Mouse (Mus musculus): Measurements from ENCODE around the gene Tenm2. TPM values are rescaled to one million over a fixed set of nuclear protein-coding genes. Genes with fewer than 3 reads are reported as not detected.

Gene Tenm2
- polyA plus RNA-seq, 1 experiment from 2014 or later: 0.16 TPM

- no peaks in the 10 kb centered on the region for H3K27me3 ChIP-seq (replicated peaks; ENCODE audit: insufficient read depth, low read length)
- H3K36me3 ChIP-seq (ENCODE audit: insufficient read depth, low read length): no peaks in the 10 kb centered on the region
- no peak for DNase-seq (ENCODE audit: low spot score)
- no peak for ATAC-seq
- H3K27ac ChIP-seq (ENCODE audit: low read length): no peak overlapping the region
- TF ChIP-seq EP300 (IDR thresholded peaks at IDR 0.05) (no peak), CTCF (IDR thresholded peaks at IDR 0.05) (no peak)
- H3K4me1 ChIP-seq (ENCODE audit: insufficient read depth, low read depth, low read length): no peaks in the 10 kb centered on the region
- H3K9ac ChIP-seq (replicated peaks; ENCODE audit: low read depth): no peak overlapping the region
- H3K4me2 ChIP-seq (replicated peaks; ENCODE audit: low read depth, low read length): no peak overlapping the region
- H3K9me3 ChIP-seq (ENCODE audit: low read length): no peaks in the 10 kb centered on the region
- H3K4me3 ChIP-seq (ENCODE audit: low read depth, low read length): no peak overlapping the region
Measured at GRCm38 (mm10) chr11:37118058-37118457, 117.7 kb downstream of the Tenm2 start.

DNA sequence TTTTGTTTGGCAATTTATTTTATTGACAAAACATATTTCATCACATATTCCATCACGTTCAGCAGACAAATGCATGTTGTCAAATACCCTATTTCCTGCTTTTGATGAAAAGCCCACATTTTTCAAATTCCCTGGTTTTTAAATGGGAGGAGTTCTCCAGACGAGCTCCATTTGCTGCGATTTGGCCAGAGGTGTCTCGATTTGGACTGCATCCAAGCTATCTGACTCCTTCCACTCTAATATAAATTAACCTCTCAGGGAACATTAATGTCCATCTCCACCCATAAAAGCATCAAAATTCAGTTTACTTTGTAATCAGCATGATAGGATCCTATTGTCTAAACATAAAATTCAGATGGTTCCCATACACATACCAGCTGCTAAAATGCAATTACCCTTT is 120.6 kb downstream of the Tenm2 start:
- ATAC-seq: no peak
- H3K4me1 ChIP-seq (ENCODE audit: insufficient read depth, low read depth, low read length): no peaks in the 10 kb centered on the region
- TF ChIP-seq EP300 (IDR thresholded peaks at IDR 0.05): no peak
- no peak for TF ChIP-seq CTCF (IDR thresholded peaks at IDR 0.05)
- H3K9me3 ChIP-seq (ENCODE audit: low read length): no peaks in the 10 kb centered on the region
- 21% methylated on average over 4 of the region's 4 CpGs for WGBS
- DNase-seq (ENCODE audit: low spot score): no peak
- no peak overlapping the region for H3K27ac ChIP-seq (ENCODE audit: low read length)
- H3K4me3 ChIP-seq (ENCODE audit: low read depth, low read length): no peak overlapping the region
- H3K9ac ChIP-seq (replicated peaks; ENCODE audit: low read depth): no peak overlapping the region
- H3K4me2 ChIP-seq (replicated peaks; ENCODE audit: low read depth, low read length): no peak overlapping the region
- H3K36me3 ChIP-seq (ENCODE audit: insufficient read depth, low read length): no peaks in the 10 kb centered on the region
- H3K27me3 ChIP-seq (replicated peaks; ENCODE audit: insufficient read depth, low read length): no peaks in the 10 kb centered on the region

- no peak overlapping the region for H3K4me2 ChIP-seq (replicated peaks; ENCODE audit: low read depth, low read length)
- no peaks in the 10 kb centered on the region for H3K27me3 ChIP-seq (replicated peaks; ENCODE audit: insufficient read depth, low read length)
Measured at GRCm38 (mm10) chr11:37107069-37107468, 128.7 kb downstream of the Tenm2 start.

DNA sequence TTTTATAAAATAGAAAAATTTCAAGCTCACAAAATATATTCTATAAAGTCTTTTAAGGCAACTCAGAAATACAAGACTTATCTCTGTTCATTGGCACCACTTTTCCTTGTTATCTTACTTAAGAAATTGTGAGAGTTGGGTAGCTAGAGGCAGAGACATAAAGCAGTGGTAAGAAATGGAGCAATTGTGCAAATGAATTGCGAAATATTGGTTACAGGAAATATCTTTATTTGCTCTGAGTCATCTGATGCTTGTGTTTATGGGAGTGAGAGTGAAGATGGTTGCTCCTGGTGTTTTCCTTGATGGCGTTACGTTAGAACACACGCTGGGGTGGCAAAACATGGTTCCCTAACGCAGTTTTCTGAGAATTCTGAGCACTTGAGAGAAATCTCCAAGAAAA is 156.4 kb downstream of the Tenm2 start:
- Histone ChIP-seq H3K9ac (replicated peaks; ENCODE audit: low read depth) (no peak overlapping the region), H3K36me3 (ENCODE audit: insufficient read depth, low read length) (no peaks in the 10 kb centered on the region), H3K9me3 (ENCODE audit: low read length) (no peaks in the 10 kb centered on the region), H3K27me3 (replicated peaks; ENCODE audit: insufficient read depth, low read length) (no peaks in the 10 kb centered on the region), H3K4me2 (replicated peaks; ENCODE audit: low read depth, low read length) (no peak overlapping the region), H3K27ac (ENCODE audit: low read length) (no peak overlapping the region), H3K4me1 (ENCODE audit: insufficient read depth, low read depth, low read length) (no peaks in the 10 kb centered on the region), H3K4me3 (ENCODE audit: low read depth, low read length) (no peak overlapping the region)
- 85% methylated on average over 5 of the region's 5 CpGs for WGBS
- no peak for ATAC-seq
- TF ChIP-seq EP300 (IDR thresholded peaks at IDR 0.05) (no peak), CTCF (IDR thresholded peaks at IDR 0.05) (no peak)
- no peak for DNase-seq (ENCODE audit: low spot score)

More at GRCm38 (mm10) chr11:37107069-37107468, 128.7 kb downstream of the Tenm2 start:
- WGBS: 70% methylated on average over 2 of the region's 2 CpGs
- DNase-seq (ENCODE audit: low spot score) (no peak), ATAC-seq (no peak)
- H3K4me3 ChIP-seq (ENCODE audit: low read depth, low read length): no peak overlapping the region
- H3K27ac ChIP-seq (ENCODE audit: low read length): no peak overlapping the region
- no peak for TF ChIP-seq EP300 (IDR thresholded peaks at IDR 0.05)
- TF ChIP-seq CTCF (IDR thresholded peaks at IDR 0.05): no peak
- no peaks in the 10 kb centered on the region for H3K4me1 ChIP-seq (ENCODE audit: insufficient read depth, low read depth, low read length)
- H3K36me3 ChIP-seq (ENCODE audit: insufficient read depth, low read length): no peaks in the 10 kb centered on the region
- H3K9ac ChIP-seq (replicated peaks; ENCODE audit: low read depth): no peak overlapping the region
- no peaks in the 10 kb centered on the region for H3K9me3 ChIP-seq (ENCODE audit: low read length)

GRCm38 (mm10) chr11:37076989-37077598 is 158.7 kb downstream of the Tenm2 start:
- H3K4me1 ChIP-seq (ENCODE audit: insufficient read depth, low read depth, low read length): no peaks in the 10 kb centered on the region
- H3K36me3 ChIP-seq (ENCODE audit: insufficient read depth, low read length): no peaks in the 10 kb centered on the region
- TF ChIP-seq CTCF (IDR thresholded peaks at IDR 0.05) (no peak), EP300 (IDR thresholded peaks at IDR 0.05) (no peak)
- 62% methylated on average over 5 of the region's 5 CpGs for WGBS
- H3K4me2 ChIP-seq (replicated peaks; ENCODE audit: low read depth, low read length): no peak overlapping the region
- DNase-seq (ENCODE audit: low spot score): no peak
- H3K9ac ChIP-seq (replicated peaks; ENCODE audit: low read depth): no peak overlapping the region
- no peak for ATAC-seq
- no peaks in the 10 kb centered on the region for H3K9me3 ChIP-seq (ENCODE audit: low read length)
- H3K4me3 ChIP-seq (ENCODE audit: low read depth, low read length): no peak overlapping the region
- H3K27ac ChIP-seq (ENCODE audit: low read length): no peak overlapping the region
- no peaks in the 10 kb centered on the region for H3K27me3 ChIP-seq (replicated peaks; ENCODE audit: insufficient read depth, low read length)

DNA sequence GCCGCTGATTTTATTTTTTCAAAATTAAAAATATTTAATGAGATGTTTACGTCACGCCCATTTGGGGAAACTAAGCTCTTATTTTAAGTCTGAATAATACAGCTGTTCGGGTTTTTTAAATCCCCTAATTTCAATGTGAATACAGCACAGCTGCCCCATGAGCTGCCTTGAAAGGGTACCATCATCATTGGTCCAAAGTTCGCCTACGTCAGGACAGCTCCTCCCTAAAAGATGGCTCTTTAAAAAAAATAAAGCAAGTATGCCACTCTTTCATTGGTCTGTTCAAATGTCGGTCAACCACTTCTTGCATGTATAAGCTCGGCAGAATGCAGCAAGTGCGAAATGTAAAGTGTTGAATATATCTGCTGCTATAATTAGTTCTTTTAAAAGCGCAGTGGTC is 160.4 kb downstream of the Tenm2 start:
- Histone ChIP-seq H3K4me3 (ENCODE audit: low read depth, low read length) (no peak overlapping the region), H3K4me1 (ENCODE audit: insufficient read depth, low read depth, low read length) (no peaks in the 10 kb centered on the region), H3K9ac (replicated peaks; ENCODE audit: low read depth) (no peak overlapping the region), H3K9me3 (ENCODE audit: low read length) (no peaks in the 10 kb centered on the region), H3K27me3 (replicated peaks; ENCODE audit: insufficient read depth, low read length) (no peaks in the 10 kb centered on the region), H3K36me3 (ENCODE audit: insufficient read depth, low read length) (no peaks in the 10 kb centered on the region), H3K4me2 (replicated peaks; ENCODE audit: low read depth, low read length) (no peak overlapping the region), H3K27ac (ENCODE audit: low read length) (no peak overlapping the region)
- ATAC-seq (no peak), DNase-seq (ENCODE audit: low spot score) (no peak)
- WGBS: 88% methylated on average over 10 of the region's 10 CpGs
- no peak for TF ChIP-seq EP300 (IDR thresholded peaks at IDR 0.05)
- TF ChIP-seq CTCF (IDR thresholded peaks at IDR 0.05): no peak

GRCm38 (mm10) chr11:37065459-37065858 is 170.3 kb downstream of the Tenm2 start:
- H3K4me2 ChIP-seq (replicated peaks; ENCODE audit: low read depth, low read length): no peak overlapping the region
- H3K9ac ChIP-seq (replicated peaks; ENCODE audit: low read depth): no peak overlapping the region
- no peak for TF ChIP-seq CTCF (IDR thresholded peaks at IDR 0.05)
- no peak for TF ChIP-seq EP300 (IDR thresholded peaks at IDR 0.05)
- no peaks in the 10 kb centered on the region for H3K9me3 ChIP-seq (ENCODE audit: low read length)
- ATAC-seq (no peak), DNase-seq (ENCODE audit: low spot score) (no peak)
- H3K36me3 ChIP-seq (ENCODE audit: insufficient read depth, low read length): no peaks in the 10 kb centered on the region
- H3K4me3 ChIP-seq (ENCODE audit: low read depth, low read length): no peak overlapping the region
- H3K27me3 ChIP-seq (replicated peaks; ENCODE audit: insufficient read depth, low read length): no peaks in the 10 kb centered on the region
- no peaks in the 10 kb centered on the region for H3K4me1 ChIP-seq (ENCODE audit: insufficient read depth, low read depth, low read length)
- H3K27ac ChIP-seq (ENCODE audit: low read length): no peak overlapping the region
- 86% methylated on average over 3 of the region's 3 CpGs for WGBS

Data from lung, postnatal 0 days (tissue).